Mouse (Mus musculus) limb, embryonic 13.5 days (tissue): ENCODE data around the gene Lingo1. TPM values are rescaled to one million over a fixed set of nuclear protein-coding genes. Genes with fewer than 3 reads are reported as not detected.

ENCODE experiments used
- ATAC-seq: fragments of 200-750 bp; cut with Nextera tagmentation; 2 replicates; pipeline ENCODE4 v1.8.0; 2017; ENCODE audit warnings: low read depth, moderate number of reproducible peaks, moderate TSS enrichment; ENCODE audit not compliant: low FRiP score
- H3K27ac ChIP-seq: fragments of 300-500 bp; sonication (generic); 2 replicates; pipeline ENCODE4 v1.5.1; 2015; ENCODE audit warnings: inconsistent platforms, mild to moderate bottlenecking, moderate library complexity
- H3K27me3 ChIP-seq: fragments of 300-500 bp; sonication (generic); 2 replicates; pipeline ENCODE4 v1.6.1; 2015; ENCODE audit warnings: mild to moderate bottlenecking, inconsistent platforms
- H3K36me3 ChIP-seq: fragments of 300-500 bp; sonication (generic); 2 replicates; pipeline ENCODE4 v1.6.1; 2015; ENCODE audit warnings: inconsistent platforms, mild to moderate bottlenecking, moderate library complexity
- H3K4me1 ChIP-seq: fragments of 300-500 bp; sonication (generic); 2 replicates; pipeline ENCODE4 v1.6.1; 2015; ENCODE audit warnings: inconsistent platforms
- H3K4me2 ChIP-seq: fragments of 300-500 bp; sonication (generic); replicated peaks from 2 replicates; pipeline ENCODE4 v1.6.1; 2015; ENCODE audit warnings: inconsistent platforms, mild to moderate bottlenecking, moderate library complexity
- H3K4me3 ChIP-seq: fragments of 300-500 bp; sonication (generic); 2 replicates; pipeline ENCODE4 v1.5.1; 2015; ENCODE audit warnings: moderate library complexity, mild to moderate bottlenecking, inconsistent platforms
- H3K9ac ChIP-seq: fragments of 300-500 bp; sonication (generic); 2 replicates; pipeline ENCODE4 v1.6.1; 2015; ENCODE audit warnings: mild to moderate bottlenecking, inconsistent platforms
- H3K9me3 ChIP-seq: fragments of 300-500 bp; sonication (generic); 2 replicates; pipeline ENCODE4 v1.6.1; 2016; ENCODE audit warnings: inconsistent platforms
- WGBS: fragments of 180-500 bp; shearing (Covaris S2); methylation state at CpG from one replicate; pipeline ENCODE4 v1.1.7; 2015; 5-methylcytosine and 5-hydroxymethylcytosine counted together
- polyA plus RNA-seq: library from polyadenylated mRNA; unstranded; fragments of >200 nt; fragmentation: Nextera tagmentation; extraction: Ambion mirVana; gene quantifications from 2 replicates; pipeline ENCODE4 v1.2.1, GENCODE M21; 2015

Lingo1 gene
- polyA plus RNA-seq, 1 experiment from 2014 or later = 3.0 TPM

DNA sequence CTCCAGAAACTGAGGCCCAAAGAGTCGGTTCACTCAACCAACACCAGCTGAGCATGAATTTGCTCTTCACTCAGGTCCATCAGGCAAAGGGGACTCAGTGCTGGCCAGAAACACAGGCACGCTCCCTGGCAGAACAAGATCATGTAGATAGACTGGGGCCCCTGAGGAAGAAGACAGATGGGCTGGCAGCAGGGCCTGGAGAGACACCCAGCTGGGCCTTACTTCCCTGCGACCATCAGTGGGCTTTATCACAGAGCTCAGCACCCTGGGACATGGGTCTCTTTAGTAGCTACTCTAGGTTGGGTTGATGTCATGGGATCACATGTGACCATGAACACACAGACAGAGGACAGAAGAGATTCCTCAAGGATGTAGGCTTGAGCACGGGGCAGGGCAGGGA lies 137.7 kb downstream of the Lingo1 start:
- Histone ChIP-seq H3K4me3 (no peak overlapping the region), H3K27ac (no peak overlapping the region), H3K4me2 (no peak overlapping the region), H3K4me1 (peaks cover 17% of the 10 kb centered on the region), H3K36me3 (no peaks in the 10 kb centered on the region), H3K9me3 (no peaks in the 10 kb centered on the region), H3K27me3 (peaks cover 15% of the 10 kb centered on the region; the same call in 1 of the 2 replicates), H3K9ac (no peak overlapping the region)
- ATAC-seq = no peak
- WGBS = 83% methylated on average over 4 of the region's 4 CpGs

- no peak overlapping the region for H3K9ac ChIP-seq
- ATAC-seq = no peak
- H3K9me3 ChIP-seq = no peaks in the 10 kb centered on the region
- H3K4me3 ChIP-seq = no peak overlapping the region
- peaks cover 17% of the 10 kb centered on the region for H3K4me1 ChIP-seq
- H3K36me3 ChIP-seq = no peaks in the 10 kb centered on the region
- H3K27me3 ChIP-seq = peaks cover 15% of the 10 kb centered on the region; the same call in 1 of the 2 replicates
- H3K27ac ChIP-seq = no peak overlapping the region
- 72% methylated on average over 6 of the region's 6 CpGs for WGBS
- H3K4me2 ChIP-seq = no peak overlapping the region
These were observed 138.3 kb downstream of the Lingo1 start for GRCm38 (mm10) chr9:56657996-56658398.

GRCm38 (mm10) chr9:56656766-56657542 lies 139.3 kb downstream of the Lingo1 start:
- Histone ChIP-seq H3K27me3 (peaks cover 17% of the 10 kb centered on the region; the same call in 1 of the 2 replicates), H3K36me3 (no peaks in the 10 kb centered on the region), H3K4me1 (peaks cover 17% of the 10 kb centered on the region), H3K9me3 (no peaks in the 10 kb centered on the region), H3K27ac (peak overlapping the region; percentile 34; the same call in 1 of the 2 replicates), H3K4me2 (peak overlapping the region; percentile 38), H3K4me3 (no peak overlapping the region), H3K9ac (0 out of 2 replicates have a peak overlapping the region, but pooled peaks have one; percentile 13)
- 0 out of 2 replicates have a peak, but pooled peaks have one; percentile 54 for ATAC-seq
- WGBS = 39% methylated on average over 16 of the region's 16 CpGs

DNA sequence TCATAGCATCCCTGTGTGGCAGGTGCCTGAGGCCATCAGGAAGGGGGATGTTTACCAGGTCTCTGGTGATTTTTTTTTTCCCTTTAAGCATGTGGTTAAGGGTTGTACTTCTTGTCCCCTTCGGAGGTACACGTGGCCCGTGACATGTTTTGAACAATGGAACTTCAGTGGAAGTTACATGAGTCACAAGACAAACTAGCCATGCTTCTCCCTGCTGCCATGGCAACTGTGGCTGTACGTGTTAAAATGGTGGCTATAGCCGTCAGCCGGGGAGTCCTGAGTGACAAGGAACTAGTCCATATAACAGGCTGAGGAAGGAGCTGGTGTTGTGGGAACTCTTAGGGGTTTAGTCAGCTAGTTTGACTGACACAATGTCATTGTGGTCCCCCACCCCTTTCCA lies 141.1 kb downstream of the Lingo1 start:
- 0 out of 2 replicates have a peak overlapping the region, but pooled peaks have one; percentile 15 for H3K27ac ChIP-seq
- no peaks in the 10 kb centered on the region for H3K9me3 ChIP-seq
- no peak overlapping the region for H3K4me2 ChIP-seq
- 73% methylated on average over 6 of the region's 6 CpGs for WGBS
- no peak overlapping the region for H3K4me3 ChIP-seq
- peaks cover 17% of the 10 kb centered on the region for H3K4me1 ChIP-seq
- peaks cover 11% of the 10 kb centered on the region; the same call in 1 of the 2 replicates for H3K27me3 ChIP-seq
- no peaks in the 10 kb centered on the region for H3K36me3 ChIP-seq
- no peak for ATAC-seq
- H3K9ac ChIP-seq = no peak overlapping the region

DNA sequence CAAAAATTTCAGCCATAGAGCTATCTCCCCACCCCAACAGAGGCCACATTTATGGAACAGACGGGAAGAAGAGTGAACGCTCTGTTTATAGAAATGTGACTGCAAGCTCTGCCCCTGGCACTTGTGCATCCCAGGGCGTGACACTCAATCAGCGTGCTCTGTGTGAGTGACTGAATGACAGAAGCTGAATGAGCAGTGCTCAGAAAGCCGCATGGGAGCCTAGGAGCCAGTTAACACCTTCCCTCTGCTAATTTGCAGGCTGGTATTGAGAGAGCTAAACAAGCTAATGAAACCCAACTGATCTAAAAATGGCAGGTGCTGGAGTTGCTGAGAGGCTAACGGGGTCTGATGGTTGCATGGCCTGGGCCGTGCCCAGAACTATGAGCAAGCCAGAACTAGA lies 143.7 kb downstream of the Lingo1 start:
- WGBS = 46% methylated on average over 7 of the region's 7 CpGs

GRCm38 (mm10) chr9:56651586-56651985 lies 144.7 kb downstream of the Lingo1 start:
- Histone ChIP-seq H3K4me1 (peaks cover 8% of the 10 kb centered on the region), H3K9me3 (no peaks in the 10 kb centered on the region), H3K4me3 (no peak overlapping the region), H3K9ac (no peak overlapping the region), H3K4me2 (no peak overlapping the region), H3K27ac (no peak overlapping the region), H3K36me3 (no peaks in the 10 kb centered on the region), H3K27me3 (peaks cover 17% of the 10 kb centered on the region; the same call in 1 of the 2 replicates)
- ATAC-seq = no peak
- WGBS = 45% methylated on average over 2 of the region's 2 CpGs

More for the DNA sequence above, 143.7 kb downstream of the Lingo1 start:
- no peak for ATAC-seq
- Histone ChIP-seq H3K4me1 (peaks cover 17% of the 10 kb centered on the region), H3K27me3 (peaks cover 18% of the 10 kb centered on the region; the same call in 1 of the 2 replicates), H3K27ac (no peak overlapping the region), H3K9ac (no peak overlapping the region), H3K36me3 (no peaks in the 10 kb centered on the region), H3K9me3 (no peaks in the 10 kb centered on the region), H3K4me3 (no peak overlapping the region), H3K4me2 (no peak overlapping the region)

DNA sequence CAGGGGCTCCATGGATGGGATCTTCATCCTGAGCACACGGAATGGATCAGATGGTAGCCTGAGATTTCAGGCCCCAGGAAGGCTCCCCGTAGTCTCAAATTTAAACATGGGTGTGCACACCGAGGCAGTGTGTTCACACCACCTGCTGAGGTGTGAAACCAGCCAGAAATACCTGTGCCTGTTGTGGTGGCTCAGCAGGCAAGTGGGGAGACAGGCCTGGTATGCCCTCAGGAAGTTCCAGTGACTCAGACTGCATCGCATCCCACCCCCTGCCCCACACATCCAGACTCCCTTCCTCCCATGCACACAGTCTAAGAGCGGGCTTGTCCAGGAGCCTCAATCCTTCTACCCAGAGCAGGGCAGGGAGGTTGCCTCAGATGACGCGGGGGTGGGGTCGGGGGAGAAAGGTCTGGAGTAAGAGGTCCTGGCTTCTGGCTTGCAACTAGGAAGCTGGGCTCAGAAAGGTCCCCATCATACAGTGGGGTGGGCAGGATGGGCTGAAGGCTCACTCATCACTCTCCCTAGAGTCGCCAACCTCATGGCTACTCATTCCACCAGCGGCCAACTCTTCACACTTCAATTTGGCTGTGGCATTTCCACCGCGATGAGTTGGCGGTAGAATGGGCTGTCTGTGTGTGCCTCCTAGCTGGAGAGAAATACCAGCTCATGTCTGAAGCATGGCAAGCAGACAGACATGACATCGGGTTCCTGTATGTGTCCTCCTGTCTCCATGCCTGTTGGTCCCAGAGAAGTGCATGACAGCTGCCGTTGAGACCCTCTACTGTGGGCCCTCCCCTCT lies 149.8 kb downstream of the Lingo1 start:
- Histone ChIP-seq H3K4me1 (peaks cover 9% of the 10 kb centered on the region), H3K36me3 (no peaks in the 10 kb centered on the region), H3K27ac (no peak overlapping the region), H3K4me3 (no peak overlapping the region), H3K9me3 (no peaks in the 10 kb centered on the region), H3K4me2 (no peak overlapping the region), H3K9ac (no peak overlapping the region), H3K27me3 (peaks cover 54% of the 10 kb centered on the region)
- no peak for ATAC-seq
- 80% methylated on average over 15 of the region's 15 CpGs for WGBS

DNA sequence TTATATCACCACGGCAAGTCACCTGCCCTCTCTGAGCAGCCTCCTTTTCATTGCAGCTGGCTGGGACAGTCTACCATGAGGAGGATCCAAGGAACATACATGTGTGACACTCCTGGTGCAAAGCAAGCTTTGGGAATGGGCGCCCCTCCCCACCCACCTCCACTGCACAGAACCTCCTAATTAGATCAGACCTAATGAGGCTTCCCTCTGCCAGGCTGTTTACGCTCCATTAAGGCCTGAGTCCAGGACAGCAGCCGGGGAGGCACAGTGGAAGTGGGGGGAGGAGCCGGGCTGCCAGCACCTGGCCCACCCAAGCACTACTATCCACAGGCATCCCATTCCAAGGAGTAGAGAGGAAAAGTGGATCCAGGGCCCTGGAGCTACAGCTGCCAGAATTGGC lies 152.8 kb downstream of the Lingo1 start:
- H3K27ac ChIP-seq = no peak overlapping the region
- H3K36me3 ChIP-seq = no peaks in the 10 kb centered on the region
- peaks cover 75% of the 10 kb centered on the region for H3K27me3 ChIP-seq
- no peak overlapping the region for H3K9ac ChIP-seq
- no peak overlapping the region for H3K4me3 ChIP-seq
- peaks cover 9% of the 10 kb centered on the region for H3K4me1 ChIP-seq
- H3K4me2 ChIP-seq = no peak overlapping the region
- WGBS = 24% methylated on average over 5 of the region's 5 CpGs
- ATAC-seq = no peak
- no peaks in the 10 kb centered on the region for H3K9me3 ChIP-seq

GRCm38 (mm10) chr9:56638226-56638905 lies 157.9 kb downstream of the Lingo1 start:
- Histone ChIP-seq H3K27me3 (peaks cover 93% of the 10 kb centered on the region), H3K9ac (no peak overlapping the region), H3K27ac (no peak overlapping the region), H3K4me1 (peaks cover 34% of the 10 kb centered on the region), H3K4me2 (no peak overlapping the region), H3K4me3 (no peak overlapping the region), H3K36me3 (no peaks in the 10 kb centered on the region), H3K9me3 (no peaks in the 10 kb centered on the region)
- ATAC-seq = no peak
- 50% methylated on average over 8 of the region's 8 CpGs for WGBS

DNA sequence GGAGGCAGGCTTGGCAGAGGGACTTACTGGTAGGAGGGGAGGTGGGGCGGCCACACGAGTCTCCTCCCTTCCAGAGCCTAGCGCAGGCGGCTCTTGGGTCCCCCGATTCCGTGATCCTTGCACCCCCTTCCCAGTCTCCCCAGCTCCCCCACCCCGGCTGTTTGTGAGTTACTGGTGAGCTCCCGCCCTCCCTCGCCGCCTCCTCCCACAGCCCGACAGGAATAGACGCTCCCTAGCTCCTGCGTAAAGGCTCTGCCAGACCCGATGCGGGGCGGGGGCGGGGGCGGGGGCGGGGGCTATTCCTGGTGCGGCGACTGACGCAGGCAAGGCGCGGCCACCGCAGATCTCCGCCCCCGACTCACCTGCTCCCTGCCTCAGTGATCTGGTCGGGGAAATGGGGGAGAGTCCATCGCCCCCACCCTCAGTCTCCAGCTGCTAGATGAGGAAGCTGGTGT lies 158.8 kb downstream of the Lingo1 start:
- ATAC-seq = no peak
- peaks cover 29% of the 10 kb centered on the region for H3K4me1 ChIP-seq
- H3K9ac ChIP-seq = no peak overlapping the region
- no peak overlapping the region for H3K27ac ChIP-seq
- H3K27me3 ChIP-seq = peaks cover 93% of the 10 kb centered on the region
- H3K4me3 ChIP-seq = peak overlapping the region; percentile 24
- peak overlapping the region; percentile 56 for H3K4me2 ChIP-seq
- 2% methylated on average over 28 of the region's 29 CpGs for WGBS
- no peaks in the 10 kb centered on the region for H3K36me3 ChIP-seq
- H3K9me3 ChIP-seq = no peaks in the 10 kb centered on the region

- H3K9ac ChIP-seq = no peak overlapping the region
- no peak for ATAC-seq
- H3K4me3 ChIP-seq = peak overlapping the region; percentile 24; the same call in 1 of the 2 replicates
- peaks cover 29% of the 10 kb centered on the region for H3K4me1 ChIP-seq
- no peaks in the 10 kb centered on the region for H3K9me3 ChIP-seq
- no peaks in the 10 kb centered on the region for H3K36me3 ChIP-seq
- H3K27ac ChIP-seq = no peak overlapping the region
- H3K4me2 ChIP-seq = peak overlapping the region; percentile 56
- peaks cover 93% of the 10 kb centered on the region for H3K27me3 ChIP-seq
- 40% methylated on average over 11 of the region's 11 CpGs for WGBS
These were observed 159.4 kb downstream of the Lingo1 start for GRCm38 (mm10) chr9:56636766-56637402.
